Mouse (Mus musculus) CH12.LX (cell line): ENCODE results near the gene Rft1. TPM values are rescaled to one million over a fixed set of nuclear protein-coding genes. Genes with fewer than 3 reads are reported as not detected.

Experiments used
- DNase-seq: peaks from one replicate; pipeline ENCODE4 v3.0.0-alpha.2; 2013; ENCODE audit errors: extremely low read depth
- H3K27ac ChIP-seq: 2 replicates; pipeline ENCODE4 v1.5.1; 2012; ENCODE audit warnings: low read depth, mild to moderate bottlenecking, control low read depth, moderate library complexity; ENCODE audit not compliant: insufficient read depth
- H3K27me3 ChIP-seq: replicated peaks from 2 replicates; pipeline ENCODE3; 2012; ENCODE audit warnings: inconsistent platforms
- H3K36me3 ChIP-seq, 2 experiments: replicated peaks in 1 of 2; 2 replicates each; pipeline versions ENCODE3 to v1.6.1; 2012; ENCODE audit warnings: inconsistent platforms in 1 of 2, low read length in 1 of 2, mild to moderate bottlenecking in 1 of 2, mixed read lengths in 1 of 2, moderate library complexity in 1 of 2; ENCODE audit not compliant: control insufficient read depth in 1 of 2, insufficient read depth in 1 of 2
- H3K4me1 ChIP-seq, 2 experiments: 2 replicates each; pipeline ENCODE4 v1.6.1; 2012; ENCODE audit warnings: inconsistent platforms in 1 of 2, moderate library complexity in 1 of 2; ENCODE audit not compliant: insufficient read depth in 2 of 2, control insufficient read depth in 1 of 2
- H3K4me2 ChIP-seq: 2 replicates; pipeline ENCODE4 v1.6.1; 2012; ENCODE audit warnings: low read depth, mild to moderate bottlenecking, control low read depth; ENCODE audit not compliant: poor library complexity, insufficient read depth, severe bottlenecking
- H3K4me3 ChIP-seq, 3 experiments: fragments of 150-350 bp in 1 of 3; sonication (generic) in 1 of 3; replicated peaks in 1 of 3; 2 replicates each; pipeline versions ENCODE3 to v1.5.1; 2011 to 2012; ENCODE audit warnings: low read depth in 2 of 3, low read length in 2 of 3, mild to moderate bottlenecking in 2 of 3, moderate library complexity in 2 of 3, control low read depth in 1 of 3, improper control_type of control experiment in 1 of 3, inconsistent platforms in 1 of 3, mixed read lengths in 1 of 3; ENCODE audit not compliant: poor library complexity in 1 of 3
- H3K79me2 ChIP-seq: replicated peaks from 2 replicates; pipeline ENCODE4 v1.6.1; 2012; ENCODE audit warnings: mild to moderate bottlenecking, moderate library complexity; ENCODE audit not compliant: control insufficient read depth, poor library complexity, insufficient read depth, severe bottlenecking; ENCODE audit errors: extremely low read depth
- H3K9ac ChIP-seq: 2 replicates; pipeline ENCODE4 v1.6.1; 2012; ENCODE audit warnings: low read depth, mild to moderate bottlenecking, control low read depth, moderate library complexity; ENCODE audit not compliant: insufficient read depth
- H3K9me3 ChIP-seq: replicated peaks from 2 replicates; pipeline ENCODE3; 2012; ENCODE audit warnings: low read length, inconsistent platforms, mixed read lengths
- BHLHE40 ChIP-seq: IDR thresholded peaks from 2 replicates; pipeline ENCODE4 v1.6.1; 2011; ENCODE audit warnings: mild to moderate bottlenecking, low read depth, low read length, improper control_type of control experiment
- CHD1 ChIP-seq: IDR thresholded peaks from 2 replicates; pipeline ENCODE4 v1.6.1; 2012; ENCODE audit warnings: low read depth, low read length, improper control_type of control experiment, inconsistent platforms
- CHD2 ChIP-seq: IDR thresholded peaks from 2 replicates; pipeline ENCODE4 v1.6.1; 2011; ENCODE audit warnings: low read length, improper control_type of control experiment
- CTCF ChIP-seq, 2 experiments: IDR thresholded peaks in 1 of 2; conservative IDR thresholded peaks in 1 of 2; 2 replicates each; pipeline ENCODE4 v1.5.1; 2011 to 2012; ENCODE audit warnings: low read depth in 2 of 2, low read length in 2 of 2, improper control_type of control experiment in 1 of 2, inconsistent platforms in 1 of 2, mild to moderate bottlenecking in 1 of 2, moderate library complexity in 1 of 2
- ELF1 ChIP-seq: IDR thresholded peaks from 2 replicates; pipeline ENCODE4 v1.6.1; 2014; ENCODE audit warnings: low read depth, mild to moderate bottlenecking, inconsistent platforms, low read length, improper control_type of control experiment
- EP300 ChIP-seq: IDR thresholded peaks from 2 replicates; pipeline ENCODE4 v1.6.1; 2011; ENCODE audit warnings: low read length, improper control_type of control experiment
- HCFC1 ChIP-seq: IDR thresholded peaks from 2 replicates; pipeline ENCODE4 v1.6.1; 2012; ENCODE audit warnings: low read depth, mild to moderate bottlenecking, inconsistent platforms, low read length, improper control_type of control experiment
- IRF4 ChIP-seq: IDR thresholded peaks from 2 replicates; pipeline ENCODE4 v1.6.1; 2014; ENCODE audit warnings: low read depth, mild to moderate bottlenecking, inconsistent platforms, low read length, improper control_type of control experiment
- JUN ChIP-seq: IDR thresholded peaks from 2 replicates; pipeline ENCODE4 v1.6.1; 2011; ENCODE audit warnings: low read depth, mild to moderate bottlenecking, low read length, improper control_type of control experiment, moderate library complexity; ENCODE audit not compliant: insufficient read depth
- JUND ChIP-seq: conservative IDR thresholded peaks from 2 replicates; pipeline ENCODE4 v1.6.1; 2011; ENCODE audit warnings: low read depth, low read length, improper control_type of control experiment
- MAFK ChIP-seq: IDR thresholded peaks from 2 replicates; pipeline ENCODE4 v1.6.1; 2011; ENCODE audit warnings: low read length, improper control_type of control experiment; ENCODE audit not compliant: insufficient replicate concordance
- MAX ChIP-seq: IDR thresholded peaks from 2 replicates; pipeline ENCODE4 v1.6.1; 2011; ENCODE audit warnings: low read length, improper control_type of control experiment
- MAZ ChIP-seq: IDR thresholded peaks from 2 replicates; pipeline ENCODE4 v1.6.1; 2012; ENCODE audit warnings: low read depth, mild to moderate bottlenecking, inconsistent platforms, low read length, improper control_type of control experiment, moderate library complexity
- MEF2A ChIP-seq: IDR thresholded peaks from 2 replicates; pipeline ENCODE4 v1.6.1; 2014; ENCODE audit warnings: low read depth, mild to moderate bottlenecking, inconsistent platforms, low read length, improper control_type of control experiment, borderline replicate concordance
- MXI1 ChIP-seq: IDR thresholded peaks from 2 replicates; pipeline ENCODE4 v1.6.1; 2011; ENCODE audit warnings: mild to moderate bottlenecking, low read depth, low read length, improper control_type of control experiment
- MYC ChIP-seq: IDR thresholded peaks from 2 replicates; pipeline ENCODE4 v1.6.1; 2011; ENCODE audit warnings: low read depth, mild to moderate bottlenecking, improper control_type of control experiment, low read length
- NELFE ChIP-seq: IDR thresholded peaks from 2 replicates; pipeline ENCODE4 v1.6.1; 2011; ENCODE audit warnings: low read depth, low read length, improper control_type of control experiment
- NRF1 ChIP-seq: IDR thresholded peaks from 2 replicates; pipeline ENCODE4 v1.6.1; 2014; ENCODE audit warnings: low read depth, mild to moderate bottlenecking, inconsistent platforms, low read length, improper control_type of control experiment, moderate library complexity
- POLR2AphosphoS2 ChIP-seq: IDR thresholded peaks from 2 replicates; pipeline ENCODE4 v1.6.1; 2011; ENCODE audit warnings: low read depth, low read length, improper control_type of control experiment
- RAD21 ChIP-seq: IDR thresholded peaks from 2 replicates; pipeline ENCODE4 v1.6.1; 2011; ENCODE audit warnings: low read depth, mild to moderate bottlenecking, low read length, improper control_type of control experiment, moderate library complexity
- RCOR1 ChIP-seq: conservative IDR thresholded peaks from 2 replicates; pipeline ENCODE4 v1.6.1; 2012; ENCODE audit warnings: low read depth, mild to moderate bottlenecking, inconsistent platforms, low read length, improper control_type of control experiment
- SIN3A ChIP-seq: IDR thresholded peaks from 2 replicates; pipeline ENCODE4 v1.6.1; 2012; ENCODE audit warnings: low read length, improper control_type of control experiment, inconsistent platforms
- SMC3 ChIP-seq: IDR thresholded peaks from 2 replicates; pipeline ENCODE4 v1.6.1; 2011; ENCODE audit warnings: low read depth, low read length, improper control_type of control experiment
- TBP ChIP-seq: conservative IDR thresholded peaks from 2 replicates; pipeline ENCODE4 v1.6.1; 2011; ENCODE audit warnings: low read depth, low read length, improper control_type of control experiment
- USF1 ChIP-seq: IDR thresholded peaks from 2 replicates; pipeline ENCODE4 v1.6.1; 2014; ENCODE audit warnings: low read depth, mild to moderate bottlenecking, inconsistent platforms, low read length, improper control_type of control experiment
- ZC3H11A ChIP-seq: IDR thresholded peaks from 2 replicates; pipeline ENCODE4 v1.6.1; 2012; ENCODE audit warnings: low read depth, mild to moderate bottlenecking, inconsistent platforms, low read length, improper control_type of control experiment
- ZNF384 ChIP-seq: IDR thresholded peaks from 2 replicates; pipeline ENCODE4 v1.6.1; 2012; ENCODE audit warnings: low read depth, low read length, improper control_type of control experiment, inconsistent platforms
- dilution Hi-C: fragments of 300-500 bp; cut with MboI; formaldehyde crosslinking; loops from 2 replicates; pipeline ENCODE4 v1.14.3; 2020; ENCODE audit warnings: low sequenced_read_pairs; ENCODE audit not compliant: extremely low pct_unique_long_range_greater_than_20kb, extremely low pct_ligation_motif_present
- in situ Hi-C: fragments of 300-500 bp; cut with MboI; formaldehyde crosslinking; loops from 3 replicates; pipeline ENCODE4 v1.14.3; 2019; ENCODE audit warnings: low sequenced_read_pairs, low pct_ligation_motif_present, low pct_unique_long_range_greater_than_20kb, mixed read lengths
- polyA plus RNA-seq: library from polyadenylated mRNA; unstranded; fragments of >175 nt; gene quantifications from 2 replicates; pipeline ENCODE4 v1.2.1, GENCODE M21; 2012; ENCODE audit warnings: low read depth; ENCODE audit not compliant: insufficient read length
- total RNA-seq, 2 experiments: library from RNA; depleted of rRNA; stranded (reverse); fragments of 300-350 nt in 1 of 2; fragments of >200 nt in 1 of 2; gene quantifications; 2 replicates each; pipeline ENCODE4 v1.2.3; 2012 to 2014

The Rft1 gene
- total and polyA plus RNA-seq, 3 experiments = 13.5 to 26.0 (median 17.7) TPM

GRCm38 (mm10) chr14:30697407-30698052, 43.4 kb downstream of the Rft1 start:
- TF ChIP-seq CHD1 = no peak
- TF ChIP-seq HCFC1 = no peak
- no peak for TF ChIP-seq TBP
- TF ChIP-seq CTCF (conservative IDR thresholded peaks at IDR 0.05 in 1 of 2, IDR thresholded peaks at IDR 0.05 in 1 of 2; ENCODE audit: low read depth in 2 of 2, low read length in 2 of 2) = no peak
- TF ChIP-seq SIN3A = no peak
- no peak for TF ChIP-seq ZC3H11A
- TF ChIP-seq MAX = no peak
- TF ChIP-seq ZNF384 = no peak
- TF ChIP-seq MXI1 = no peak
- no peak for TF ChIP-seq JUND
- no peak for TF ChIP-seq BHLHE40
- no peak for TF ChIP-seq ELF1
- no peak for TF ChIP-seq MAFK
- TF ChIP-seq USF1 = no peak
- no peak for TF ChIP-seq RCOR1
- TF ChIP-seq EP300 = no peak
- no peak for TF ChIP-seq SMC3
- TF ChIP-seq MAZ = no peak
- TF ChIP-seq POLR2AphosphoS2 = no peak
- no peak for TF ChIP-seq NRF1
- peaks cover 0 to 19% of the 10 kb centered on the region in 2 experiments for H3K36me3 ChIP-seq
- H3K79me2 ChIP-seq = no peaks in the 10 kb centered on the region
- H3K4me3 ChIP-seq = no peak overlapping the region
- no peak overlapping the region for H3K9ac ChIP-seq
- DNase-seq = no peak
- H3K9me3 ChIP-seq = no peaks in the 10 kb centered on the region
- dilution Hi-C loops (no loop called here), in situ Hi-C loops (no loop called here)
- no peak overlapping the region for H3K4me2 ChIP-seq
- no peak overlapping the region for H3K27ac ChIP-seq
- H3K27me3 ChIP-seq = no peaks in the 10 kb centered on the region
- peaks cover 0 to 4% of the 10 kb centered on the region in 2 experiments; a peak in 1 of 4 replicates for H3K4me1 ChIP-seq

GRCm38 (mm10) chr14:30699656-30700055, 45.5 kb downstream of the Rft1 start:
- H3K27me3 ChIP-seq = no peaks in the 10 kb centered on the region
- H3K79me2 ChIP-seq = no peaks in the 10 kb centered on the region
- TF ChIP-seq MAZ (peak; percentile 21; the same call in 1 of the 2 replicates), MEF2A (no peak), MYC (peak; percentile 58; the same call in 1 of the 2 replicates), IRF4 (peak; percentile 39; the same call in 1 of the 2 replicates), SMC3 (peak; percentile 69), NELFE (no peak), CTCF (conservative IDR thresholded peaks at IDR 0.05 in 1 of 2, IDR thresholded peaks at IDR 0.05 in 1 of 2; ENCODE audit: low read depth in 2 of 2, low read length in 2 of 2) (peak; percentile 65 to 84), JUN (no peak), RAD21 (peak; percentile 76), CHD2 (no peak)
- H3K4me1 ChIP-seq = no peaks in the 10 kb centered on the region
- no peak overlapping the region for H3K4me3 ChIP-seq
- in situ Hi-C loops (no loop called here), dilution Hi-C loops (no loop called here)
- H3K4me2 ChIP-seq = no peak overlapping the region
- peaks cover 0 to under 1% of the 10 kb centered on the region in 2 experiments for H3K36me3 ChIP-seq
- H3K9ac ChIP-seq = no peak overlapping the region
- no peak overlapping the region for H3K27ac ChIP-seq
- peak; percentile 69 for DNase-seq
- no peaks in the 10 kb centered on the region for H3K9me3 ChIP-seq
